Mouse (Mus musculus): ENCODE measurements at regions not wholly inside any gene's neighbourhood (a gene's known extent, or its start where the extent isn't known, plus 50 kb on each side); places are given as distances from the start of the nearest gene placed in this dataset.
A peak's percentile ranks its signal among the peaks of the same experiment; 100 is the strongest.

GRCm38 (mm10) chr2:137229422-137230069 is 113.1 kb upstream of the Jag1 start:
- 0 out of 2 replicates have a peak, but pooled peaks have one; percentile 13 for TF ChIP-seq CTCF (IDR thresholded peaks at IDR 0.05; ENCODE audit: extremely low read depth, insufficient read length, insufficient replicate concordance, low read depth, low read length)
- no peak for TF ChIP-seq POLR2A (IDR thresholded peaks at IDR 0.05; ENCODE audit: low read depth, low read length)
